Mouse (Mus musculus): ENCODE results near the gene Adora2b. TPM values are rescaled to one million over a fixed set of nuclear protein-coding genes. Genes with fewer than 3 reads are reported as not detected.

The Adora2b gene
- polyA plus RNA-seq, 2 experiments = 0.42 to 1.2 TPM

- no peak overlapping the region for H3K27ac ChIP-seq
- no peaks in the 10 kb centered on the region; a peak in 1 of 4 replicates for H3K4me1 ChIP-seq (replicated peaks; ENCODE audit: control insufficient read depth in 2 of 2, insufficient read depth in 2 of 2, low read length in 1 of 2)
- peak overlapping the region; percentile 32 to 53 for H3K4me3 ChIP-seq (ENCODE audit: insufficient read depth in 1 of 2, low read depth in 2 of 2, low read length in 2 of 2)
- no peaks in the 10 kb centered on the region for H3K9me3 ChIP-seq (ENCODE audit: control insufficient read depth, low read length)
- peak overlapping the region; percentile 86 for H3K4me2 ChIP-seq (ENCODE audit: low read depth)
- H3K36me3 ChIP-seq (replicated peaks; ENCODE audit: control insufficient read depth, insufficient read depth, low read depth) = no peaks in the 10 kb centered on the region
- ATAC-seq (ENCODE audit: insufficient read depth) (no peak), DNase-seq (ENCODE audit: low read depth in 3 of 3, low spot score in 3 of 3) (no peak)
- H3K27me3 ChIP-seq (ENCODE audit: control insufficient read depth, insufficient read depth, low read length) = peaks cover 42% of the 10 kb centered on the region
- TF ChIP-seq EP300 (IDR thresholded peaks at IDR 0.05; ENCODE audit: low read depth) (no peak), CTCF (IDR thresholded peaks at IDR 0.05; ENCODE audit: low read depth) (no peak)
- no peak overlapping the region for H3K9ac ChIP-seq (replicated peaks)
- 27% methylated on average over 18 of the region's 18 CpGs for WGBS (ENCODE audit: insufficient replicate concordance)
These were observed 904 bp upstream of the Adora2b start for GRCm38 (mm10) chr11:62247759-62248400.

DNA sequence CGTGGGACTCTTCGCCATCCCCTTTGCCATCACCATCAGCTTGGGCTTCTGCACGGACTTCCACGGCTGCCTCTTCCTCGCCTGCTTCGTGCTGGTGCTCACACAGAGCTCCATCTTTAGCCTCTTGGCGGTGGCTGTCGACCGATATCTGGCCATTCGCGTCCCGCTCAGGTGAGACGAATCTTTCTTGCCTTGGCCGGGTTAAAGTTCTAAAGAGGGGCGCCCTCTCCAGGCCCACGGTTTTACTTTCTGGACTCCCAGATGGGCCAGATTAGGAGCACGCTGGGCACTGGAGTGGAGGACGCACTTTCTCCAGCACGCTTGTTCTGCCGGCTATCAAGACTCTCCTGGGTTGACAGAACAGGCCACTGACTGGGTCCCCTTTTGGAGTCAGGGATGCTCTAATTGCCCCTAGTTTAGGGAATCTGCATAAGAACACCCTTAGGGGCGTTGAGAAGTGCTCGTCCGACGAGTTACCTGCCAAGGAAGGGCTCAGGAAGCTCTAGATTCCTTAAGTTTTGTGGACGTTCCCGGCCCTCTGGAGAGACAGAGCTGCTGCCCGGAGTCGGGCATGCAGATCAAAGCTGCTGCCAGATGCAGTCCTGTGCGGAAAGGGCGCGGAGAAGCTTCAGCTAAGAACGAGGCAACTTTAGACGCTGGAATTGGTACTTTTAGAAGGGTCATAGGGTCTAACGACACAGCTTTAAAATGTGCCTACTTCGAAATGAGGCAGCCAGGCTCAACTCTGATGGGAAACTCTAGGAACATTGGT lies 668 bp downstream of the Adora2b start:
- Histone ChIP-seq H3K27ac (no peak overlapping the region), H3K9me3 (ENCODE audit: control insufficient read depth, low read length) (no peaks in the 10 kb centered on the region), H3K9ac (replicated peaks) (no peak overlapping the region), H3K4me3 (ENCODE audit: insufficient read depth in 1 of 2, low read depth in 2 of 2, low read length in 2 of 2) (peak overlapping the region; percentile 53), H3K4me1 (replicated peaks; ENCODE audit: control insufficient read depth in 2 of 2, insufficient read depth in 2 of 2, low read length in 1 of 2) (no peaks in the 10 kb centered on the region; a peak in 1 of 4 replicates), H3K27me3 (ENCODE audit: control insufficient read depth, insufficient read depth, low read length) (peaks cover 42% of the 10 kb centered on the region), H3K36me3 (replicated peaks; ENCODE audit: control insufficient read depth, insufficient read depth, low read depth) (no peaks in the 10 kb centered on the region), H3K4me2 (ENCODE audit: low read depth) (peak overlapping the region; percentile 86)
- 0 out of 2 replicates have a peak, but pooled peaks have one; percentile 18 for ATAC-seq (ENCODE audit: insufficient read depth)
- WGBS (ENCODE audit: insufficient replicate concordance) = 7% methylated on average over 35 of the region's 35 CpGs
- DNase-seq (ENCODE audit: low read depth in 3 of 3, low spot score in 3 of 3) = no peak
- no peak for TF ChIP-seq EP300 (IDR thresholded peaks at IDR 0.05; ENCODE audit: low read depth)

DNA sequence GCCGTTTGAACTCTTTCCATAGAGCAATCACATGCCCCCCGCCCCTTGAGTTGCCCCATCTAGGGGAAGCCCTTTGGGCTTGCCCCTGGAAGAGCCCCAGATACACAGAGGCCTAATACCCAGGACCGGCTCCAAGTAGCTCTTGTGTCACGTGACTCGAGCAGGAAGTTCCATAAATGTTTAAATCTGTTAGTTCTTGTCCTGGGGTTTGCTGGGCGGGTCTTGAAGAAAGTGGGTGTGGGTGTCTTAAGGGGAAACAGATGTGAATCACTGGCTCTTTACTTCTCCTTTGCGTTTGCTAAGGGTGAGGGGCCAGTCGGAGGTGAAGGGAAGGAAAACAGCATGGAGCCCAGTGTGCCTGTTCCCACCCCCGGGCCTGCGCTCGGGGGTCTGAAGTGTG lies 2.3 kb downstream of the Adora2b start:
- H3K4me1 ChIP-seq (replicated peaks; ENCODE audit: control insufficient read depth in 2 of 2, insufficient read depth in 2 of 2, low read length in 1 of 2) = no peaks in the 10 kb centered on the region; a peak in 1 of 4 replicates
- H3K9me3 ChIP-seq (ENCODE audit: control insufficient read depth, low read length) = no peaks in the 10 kb centered on the region
- H3K27me3 ChIP-seq (ENCODE audit: control insufficient read depth, insufficient read depth, low read length) = peaks cover 42% of the 10 kb centered on the region
- ATAC-seq (ENCODE audit: insufficient read depth) (no peak), DNase-seq (ENCODE audit: low read depth in 3 of 3, low spot score in 3 of 3) (peak in 2 of 3 experiments; percentile 9 to 19)
- H3K27ac ChIP-seq = no peak overlapping the region
- no peak overlapping the region for H3K4me2 ChIP-seq (ENCODE audit: low read depth)
- H3K4me3 ChIP-seq (ENCODE audit: insufficient read depth in 1 of 2, low read depth in 2 of 2, low read length in 2 of 2) = no peak overlapping the region
- 21% methylated on average over 11 of the region's 11 CpGs for WGBS (ENCODE audit: insufficient replicate concordance)
- H3K9ac ChIP-seq (replicated peaks) = no peak overlapping the region
- H3K36me3 ChIP-seq (replicated peaks; ENCODE audit: control insufficient read depth, insufficient read depth, low read depth) = no peaks in the 10 kb centered on the region
- TF ChIP-seq EP300 (IDR thresholded peaks at IDR 0.05; ENCODE audit: low read depth) (no peak), CTCF (IDR thresholded peaks at IDR 0.05; ENCODE audit: low read depth) (no peak)

DNA sequence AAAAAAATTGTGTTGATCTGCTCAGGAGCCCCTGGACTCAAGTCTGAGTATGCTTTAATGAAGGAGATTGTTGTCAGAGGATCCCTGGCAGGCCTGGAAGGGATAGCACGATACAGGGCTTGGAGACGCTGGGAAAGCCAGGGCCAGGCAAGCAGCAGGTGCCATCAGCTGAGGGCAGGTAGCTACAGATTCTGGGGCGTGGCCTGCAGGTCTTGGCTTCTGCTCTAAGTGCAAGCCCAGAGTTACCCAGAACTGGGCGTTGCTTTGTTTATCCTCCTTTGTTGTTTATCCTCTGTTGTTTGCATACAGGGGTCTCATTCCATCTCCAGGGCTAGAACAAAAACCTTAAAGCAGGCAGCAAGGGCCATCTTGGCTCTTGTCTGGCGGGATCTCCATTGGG lies 4.6 kb downstream of the Adora2b start:
- no peak overlapping the region for H3K4me2 ChIP-seq (ENCODE audit: low read depth)
- H3K4me3 ChIP-seq (ENCODE audit: insufficient read depth in 1 of 2, low read depth in 2 of 2, low read length in 2 of 2) = no peak overlapping the region
- 54% methylated on average over 5 of the region's 5 CpGs for WGBS (ENCODE audit: insufficient replicate concordance)
- no peak overlapping the region for H3K9ac ChIP-seq (replicated peaks)
- TF ChIP-seq CTCF (IDR thresholded peaks at IDR 0.05; ENCODE audit: low read depth) (no peak), EP300 (IDR thresholded peaks at IDR 0.05; ENCODE audit: low read depth) (no peak)
- H3K4me1 ChIP-seq (replicated peaks; ENCODE audit: control insufficient read depth in 2 of 2, insufficient read depth in 2 of 2, low read length in 1 of 2) = no peaks in the 10 kb centered on the region; a peak in 1 of 4 replicates
- ATAC-seq (ENCODE audit: insufficient read depth) = no peak
- H3K9me3 ChIP-seq (ENCODE audit: control insufficient read depth, low read length) = no peaks in the 10 kb centered on the region
- no peak overlapping the region for H3K27ac ChIP-seq
- no peak for DNase-seq (ENCODE audit: low read depth in 3 of 3, low spot score in 3 of 3)
- H3K36me3 ChIP-seq (replicated peaks; ENCODE audit: control insufficient read depth, insufficient read depth, low read depth) = no peaks in the 10 kb centered on the region
- H3K27me3 ChIP-seq (ENCODE audit: control insufficient read depth, insufficient read depth, low read length) = peaks cover 30% of the 10 kb centered on the region

DNA sequence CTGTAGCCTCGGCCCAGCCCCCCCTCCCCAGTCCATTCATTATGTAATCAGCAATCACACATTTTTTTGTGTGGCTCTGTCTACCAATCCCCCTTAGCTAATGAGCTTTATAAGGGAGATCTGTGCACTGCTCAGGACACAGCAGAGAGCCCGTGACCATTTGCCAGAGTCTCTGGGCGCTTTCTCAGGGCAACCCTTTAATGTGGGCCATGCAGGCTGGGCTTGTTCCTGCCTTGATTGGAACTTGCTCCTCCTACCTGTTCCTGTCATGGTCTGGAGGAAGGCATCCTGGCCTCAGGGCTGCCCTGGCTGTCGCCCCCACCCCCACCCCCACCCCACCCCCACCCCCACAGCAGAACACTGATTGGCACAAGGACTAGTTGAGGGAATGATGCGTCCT lies 10.4 kb downstream of the Adora2b start:
- Histone ChIP-seq H3K4me2 (ENCODE audit: low read depth) (no peak overlapping the region), H3K4me3 (ENCODE audit: insufficient read depth in 1 of 2, low read depth in 2 of 2, low read length in 2 of 2) (no peak overlapping the region), H3K36me3 (replicated peaks; ENCODE audit: control insufficient read depth, insufficient read depth, low read depth) (no peaks in the 10 kb centered on the region), H3K27me3 (ENCODE audit: control insufficient read depth, insufficient read depth, low read length) (no peaks in the 10 kb centered on the region; the same call in 1 of the 2 replicates), H3K27ac (no peak overlapping the region), H3K9me3 (ENCODE audit: control insufficient read depth, low read length) (no peaks in the 10 kb centered on the region), H3K9ac (replicated peaks) (no peak overlapping the region), H3K4me1 (replicated peaks; ENCODE audit: control insufficient read depth in 2 of 2, insufficient read depth in 2 of 2, low read length in 1 of 2) (no peaks in the 10 kb centered on the region)
- ATAC-seq (ENCODE audit: insufficient read depth) (no peak), DNase-seq (ENCODE audit: low read depth in 3 of 3, low spot score in 3 of 3) (no peak)
- TF ChIP-seq CTCF (IDR thresholded peaks at IDR 0.05; ENCODE audit: low read depth) (no peak), EP300 (IDR thresholded peaks at IDR 0.05; ENCODE audit: low read depth) (no peak)
- 45% methylated on average over 5 of the region's 5 CpGs for whole genome bisulfite sequencing (ENCODE audit: insufficient replicate concordance)

All from liver, embryonic 14.5 days (tissue).